Mouse (Mus musculus) monocyte, adult 59 days (primary cell): ENCODE data around the gene Bbs1. TPM values are rescaled to one million over a fixed set of nuclear protein-coding genes. Genes with fewer than 3 reads are reported as not detected.

Experiments used
- total RNA-seq, 2 experiments: library from RNA; stranded (reverse); gene quantifications; one replicate each; pipeline ENCODE4 v1.2.4; 2023

Bbs1 gene
- 1 to 10 TPM in 1 of 2 experiments, under 1 TPM in 1; 0.52 to 1.1 TPM for total RNA-seq

GRCm38 (mm10) chr19:4905979-4906794 lies at the start of gene Bbs1:
TSS of gene Bbs1 (minus strand) at chr19:4906628.

DNA sequence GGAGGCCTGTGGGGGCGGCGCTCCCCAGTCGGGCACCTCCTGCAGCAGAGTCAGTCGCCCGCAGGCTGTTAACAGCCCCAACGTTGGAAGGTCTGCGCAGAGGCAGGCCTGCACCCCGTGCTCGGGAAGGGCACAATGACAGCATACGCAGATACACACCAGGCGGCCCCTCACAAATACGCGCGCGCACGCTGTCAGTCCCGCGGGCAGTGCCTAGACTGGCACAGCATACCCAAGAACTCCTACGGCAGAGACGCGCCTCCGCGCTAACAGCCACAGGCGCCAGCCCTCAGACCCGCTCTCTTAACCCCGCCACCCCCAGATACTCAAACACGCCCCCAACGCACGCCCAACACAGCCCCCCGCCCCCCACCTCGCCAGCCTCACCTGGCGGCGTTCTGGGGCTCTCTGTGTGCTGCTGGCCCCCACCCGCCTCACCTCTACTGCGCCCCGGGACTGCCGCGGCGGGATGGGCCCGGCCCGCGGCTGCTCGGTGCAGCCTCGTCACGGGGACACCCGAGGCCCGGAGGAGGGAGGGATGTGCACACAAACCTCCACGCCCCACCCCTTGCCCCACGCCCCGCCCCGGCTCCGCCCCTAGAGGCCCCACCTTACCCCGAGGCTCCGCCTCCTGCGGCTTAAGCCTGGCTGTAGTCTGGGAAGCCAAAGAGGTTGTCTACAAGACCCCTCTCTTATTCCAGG lies 36.3 kb upstream of the Bbs1 start, which contains the start of gene Peli3:
TSS of gene Peli3 (minus strand) at position 577 of the 702 bp plus-strand sequence.

DNA sequence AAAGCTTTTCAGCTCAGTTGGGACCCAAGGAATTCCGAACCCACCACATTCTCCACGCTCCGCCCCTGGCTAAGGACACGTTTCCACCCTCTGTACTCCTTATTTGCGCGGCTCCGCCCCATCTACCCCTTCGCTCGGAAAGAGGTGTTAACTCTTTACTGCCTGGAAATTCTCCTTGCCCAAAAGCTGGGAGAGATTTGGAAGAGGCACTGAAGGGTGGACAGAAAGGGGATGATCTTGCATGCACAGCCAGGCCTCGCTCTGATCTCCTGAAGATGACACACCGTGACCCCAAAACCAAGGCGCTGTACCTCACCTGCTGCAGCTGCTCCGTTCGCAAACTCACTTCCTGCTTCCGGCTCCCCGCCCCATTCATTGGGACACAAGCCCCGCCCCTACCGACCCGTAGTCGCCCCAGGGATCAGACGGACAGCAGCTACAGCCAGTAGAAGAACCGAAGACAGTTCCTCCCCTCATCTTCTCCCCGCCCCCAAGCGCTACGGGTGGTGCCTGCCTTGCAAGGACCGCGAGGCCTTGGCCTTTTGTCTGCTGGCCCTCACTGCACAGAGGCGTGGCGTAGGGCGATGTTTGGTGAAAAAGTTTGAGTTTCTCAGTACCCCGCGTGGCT lies 21.6 kb upstream of the Bbs1 start, which contains the start of gene Dpp3:
TSS of gene Dpp3 (minus strand) at position 384 of the 628 bp plus-strand sequence.

DNA sequence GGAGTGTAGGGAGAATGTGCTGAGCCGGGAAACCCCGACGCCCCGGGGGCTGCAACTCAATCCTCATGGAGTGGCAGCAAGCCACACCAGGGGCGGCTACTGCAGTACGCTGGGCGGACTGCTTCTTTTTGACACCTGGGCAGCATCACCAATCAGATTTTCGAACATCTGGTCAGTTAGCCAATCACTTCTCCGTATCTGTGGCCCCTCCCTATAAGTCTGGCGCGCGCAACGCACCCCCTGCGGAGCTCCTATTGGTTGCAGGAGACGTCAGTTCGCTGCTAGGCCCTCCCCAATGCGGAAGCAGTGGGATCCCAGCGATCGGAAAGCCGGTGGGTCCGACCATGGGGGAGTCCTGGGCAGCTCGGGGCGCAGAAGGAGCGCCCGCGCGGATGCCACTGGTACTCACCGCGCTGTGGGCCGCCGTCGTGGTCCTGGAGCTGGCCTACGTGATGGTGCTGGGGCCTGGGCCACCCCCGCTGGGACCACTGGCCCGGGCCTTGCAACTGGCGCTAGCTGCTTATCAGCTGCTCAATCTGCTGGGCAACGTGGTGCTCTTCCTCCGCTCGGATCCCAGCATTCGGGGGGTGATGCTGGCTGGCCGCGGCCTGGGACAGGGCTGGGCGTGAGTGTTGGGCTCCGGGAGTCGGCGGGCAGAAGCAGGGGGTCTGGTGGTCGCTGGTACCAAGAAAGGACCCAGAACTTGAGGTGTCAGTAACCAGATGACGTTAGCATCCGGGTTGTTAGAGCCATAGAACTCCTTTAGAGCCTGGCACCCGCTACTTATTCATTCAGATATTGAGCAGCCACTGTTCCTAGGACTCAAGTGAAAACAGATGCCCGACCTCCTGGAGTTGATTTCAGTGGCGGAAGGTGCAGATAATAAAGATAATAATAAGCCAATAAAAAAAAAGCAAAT lies 27.8 kb downstream of the Bbs1 start, which contains the start of gene Zdhhc24:
TSS of gene Zdhhc24 (plus strand) at position 264 of the 919 bp plus-strand sequence.

GRCm38 (mm10) chr19:4877785-4878184 lies 28.6 kb downstream of the Bbs1 start, which contains the start of gene Actn3:
TSS of gene Actn3 (minus strand) at chr19:4877909.

GRCm38 (mm10) chr19:4854552-4855469 lies 51.6 kb downstream of the Bbs1 start, which contains the start of gene Ctsf:
TSS of gene Ctsf (plus strand) at chr19:4855130.

DNA sequence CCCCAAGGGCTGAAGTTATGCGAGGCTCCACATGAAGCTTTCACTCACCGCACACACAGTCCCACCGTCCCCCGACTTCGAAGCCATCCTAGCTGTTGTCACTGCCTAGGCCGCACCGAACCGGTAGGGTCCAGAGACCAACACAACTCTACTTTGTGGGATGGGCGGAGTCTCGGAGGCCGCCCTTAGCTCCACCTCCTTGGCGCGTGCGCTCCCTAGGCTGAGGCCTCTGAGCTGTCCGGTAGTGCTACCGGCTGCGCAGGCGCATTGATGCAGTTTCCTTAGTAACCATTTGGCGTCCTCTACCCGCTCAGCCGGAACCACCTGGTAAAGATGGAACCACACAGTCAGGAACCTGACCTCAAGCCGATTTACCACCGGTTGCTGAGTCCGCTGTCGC lies 67.3 kb downstream of the Bbs1 start, which contains the start of the genes Ccs and Ccdc87:
TSS of gene Ccs (minus strand) at position 184 of the 400 bp plus-strand sequence.
TSS of gene Ccdc87 (plus strand) at position 218 of the 400 bp plus-strand sequence.

Other genes starting within 250 kb of the Bbs1 start
- gene Gm960, start 208.0 kb downstream of the Bbs1 start, total RNA-seq, result not detected
- gene Sptbn2, start 195.5 kb downstream of the Bbs1 start, total RNA-seq, result under 1 TPM; 0.05 to 0.55 TPM
- gene Rbm4b, start 150.1 kb downstream of the Bbs1 start, total RNA-seq, result 10 to 100 TPM in 1 of 2 experiments, 1 to 10 TPM in 1; 9.8 to 10.5 TPM
- gene Rbm4, start 112.7 kb downstream of the Bbs1 start, total RNA-seq, result 10 to 100 TPM; 53.6 to 54.3 TPM
- 10 to 100 TPM; 18.5 to 37.7 TPM for gene Gm21992, start 95.0 kb downstream of the Bbs1 start, total RNA-seq
- 10 to 100 TPM; 43.4 to 61.4 TPM for gene Rbm14, start 95.0 kb downstream of the Bbs1 start, total RNA-seq
- 10 to 100 TPM; 30.3 to 37.9 TPM for gene Ccs, start 67.3 kb downstream of the Bbs1 start, total RNA-seq
- not detected for gene Ccdc87, start 67.3 kb downstream of the Bbs1 start, total RNA-seq
- gene Ctsf, start 51.5 kb downstream of the Bbs1 start, total RNA-seq, result 10 to 100 TPM; 15.4 to 24.4 TPM
- gene Actn3, start 28.7 kb downstream of the Bbs1 start, total RNA-seq, result not detected
- gene Zdhhc24, start 28.0 kb downstream of the Bbs1 start, total RNA-seq, result 1 to 10 TPM; 6.1 to 6.4 TPM
- 10 to 100 TPM; 65.0 to 67.8 TPM for gene Dpp3, start 21.7 kb upstream of the Bbs1 start, total RNA-seq
- gene Peli3, start 36.5 kb upstream of the Bbs1 start, total RNA-seq, result 1 to 10 TPM; 1.3 to 1.9 TPM
- 10 to 100 TPM; 17.5 to 20.4 TPM for gene Mrpl11, start 55.5 kb upstream of the Bbs1 start, total RNA-seq
- gene Npas4, start 83.7 kb upstream of the Bbs1 start, total RNA-seq, result not detected
- 1 to 10 TPM; 3.9 to 6.4 TPM for gene Slc29a2, start 117.2 kb upstream of the Bbs1 start, total RNA-seq
- 10 to 100 TPM in 1 of 2 experiments, 1 to 10 TPM in 1; 9.0 to 12.8 TPM for gene B4gat1, start 132.2 kb upstream of the Bbs1 start, total RNA-seq
- gene AC124502.3, start 132.3 kb upstream of the Bbs1 start, total RNA-seq, result 1 to 10 TPM in 1 of 2 experiments, under 1 TPM in 1; 0.46 to 2.7 TPM
- gene Brms1, start 134.7 kb upstream of the Bbs1 start, total RNA-seq, result 10 to 100 TPM; 55.4 to 63.3 TPM
- 1 to 10 TPM; 2.5 to 2.6 TPM for gene Rin1, start 143.9 kb upstream of the Bbs1 start, total RNA-seq
- under 1 TPM in 1 of 2 experiments, not detected in 1; 0.46 TPM for gene Cd248, start 161.4 kb upstream of the Bbs1 start, total RNA-seq
- gene Tmem151a, start 178.9 kb upstream of the Bbs1 start, total RNA-seq, result 1 to 10 TPM in 1 of 2 experiments, under 1 TPM in 1; 0.89 to 3.0 TPM
- gene Yif1a, start 181.9 kb upstream of the Bbs1 start, total RNA-seq, result 10 to 100 TPM; 24.5 to 29.6 TPM
- under 1 TPM; 0.60 to 0.79 TPM for gene Cnih2, start 191.9 kb upstream of the Bbs1 start, total RNA-seq
- gene Rab1b, start 200.4 kb upstream of the Bbs1 start, total RNA-seq, result 100 to 1,000 TPM; 138 to 140 TPM
- gene Klc2, start 211.9 kb upstream of the Bbs1 start, total RNA-seq, result 10 to 100 TPM; 18.8 to 23.2 TPM